Comparison of ENCODE assay signal across 8 mouse cellular contexts in the genomic region with DNA sequence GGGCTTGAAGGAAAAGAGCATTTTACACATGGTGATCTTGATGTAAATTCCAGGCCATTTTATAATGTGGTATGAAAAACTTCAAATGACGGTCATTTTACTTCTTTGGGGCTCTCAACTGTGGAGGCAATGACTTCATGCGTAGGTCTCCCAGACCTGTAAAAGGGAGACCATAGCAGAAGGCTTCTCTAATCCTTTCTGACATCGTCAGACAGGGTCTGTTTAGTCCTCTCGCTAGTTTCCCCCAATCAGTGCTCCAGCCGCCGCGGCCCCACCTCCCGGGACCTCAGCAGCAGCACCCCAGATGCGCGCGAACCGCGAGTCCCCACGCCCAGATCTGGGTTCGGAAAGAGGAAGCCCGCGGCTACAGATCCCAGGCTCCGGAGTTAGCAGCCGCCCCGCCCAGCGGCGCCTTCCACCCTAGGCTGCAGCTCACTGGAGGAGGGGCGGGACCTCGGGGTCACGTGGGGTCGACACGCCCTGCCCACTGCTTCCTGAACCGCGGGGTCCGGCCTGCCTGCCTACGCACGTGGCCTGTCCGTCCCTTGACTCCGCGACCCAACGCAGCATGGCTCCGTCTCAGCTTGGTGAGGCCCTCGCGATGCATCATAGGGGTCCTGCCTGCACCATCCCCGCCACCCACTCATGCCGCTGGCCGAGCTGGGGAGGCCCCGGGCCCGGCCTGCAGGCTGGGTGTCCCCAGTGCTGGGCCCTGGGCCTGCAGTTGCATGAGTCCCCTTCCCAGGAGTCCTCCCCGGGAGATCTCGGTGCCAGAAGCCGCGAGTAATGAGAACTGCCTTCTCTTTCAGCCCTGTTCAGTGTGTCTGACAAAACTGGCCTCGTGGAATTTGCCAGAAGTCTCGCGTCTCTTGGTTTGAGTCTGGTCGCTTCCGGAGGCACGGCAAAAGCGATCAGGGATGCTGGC. TPM values are rescaled to one million over a fixed set of nuclear protein-coding genes. Genes with fewer than 3 reads are reported as not detected.
DNase-seq lines count a peak whose midpoint lies in the region; ATAC-seq lines count a peak whose summit lies in the region.

A gene (plus strand): TSS at position 463 of the 925 bp plus-strand sequence.

- intact Hi-C loops in left cerebral cortex, postnatal 14 days (cut with DNase I): no loop called here

- peaks cover 7% of the 10 kb centered on the region; the same call in 1 of the 2 replicates for H3K9me3 ChIP-seq in intestine, embryonic 14.5 days (ENCODE audit: control insufficient read depth, low read length)

- ATAC-seq in intestine, embryonic 14.5 days (replicated peaks; ENCODE audit: low FRiP score, low TSS enrichment, low read depth): peak; percentile 100

- WGBS in intestine, embryonic 14.5 days: 1% methylated on average over 55 of the region's 55 CpGs

- DNase-seq in adrenal gland, adult 18-20 months (ENCODE audit: low spot score in 2 of 2): peak; percentile 85
- DNase-seq in embryo, embryonic 11 days: peak; percentile 96
- peak; percentile 90 for DNase-seq in gastrocnemius, postnatal 25 days
- peak; percentile 95 for DNase-seq in intestine, embryonic 14.5 days (ENCODE audit: low spot score)
- peak; percentile 83 to 85 for DNase-seq in left cerebral cortex, postnatal 14 days (ENCODE audit: low spot score in 2 of 2)
- DNase-seq in mesoderm, embryonic 11.5 days (ENCODE audit: low read depth, low spot score): peak; percentile 95
- peak; percentile 73 to 74 for DNase-seq in right cerebral cortex, postnatal 36 days (ENCODE audit: low spot score in 2 of 2)
- peak; percentile 95 for DNase-seq in yolk sac, embryonic 10.5 days (ENCODE audit: low spot score)

- peak within 1 kb of the TSS; percentile 85 for H3K27ac ChIP-seq in intestine, embryonic 14.5 days (ENCODE audit: low read depth)

- peak within 1 kb of the TSS; percentile 87 for H3K9ac ChIP-seq in intestine, embryonic 14.5 days (ENCODE audit: low read length)

- H3K36me3 ChIP-seq in intestine, embryonic 14.5 days (ENCODE audit: control insufficient read depth, insufficient read depth, low read length): peaks cover 31% of the 10 kb centered on the region

- H3K4me1 ChIP-seq in intestine, embryonic 14.5 days (replicated peaks; ENCODE audit: control insufficient read depth, insufficient read depth, low read length): no peaks in the 10 kb centered on the region

- H3K27me3 ChIP-seq in intestine, embryonic 14.5 days (replicated peaks; ENCODE audit: control insufficient read depth, insufficient read depth, low read length): no peaks in the 10 kb centered on the region

- peak within 1 kb of the TSS; percentile 69 for H3K4me3 ChIP-seq in intestine, embryonic 14.5 days (ENCODE audit: low read depth, low read length)

- peak within 1 kb of the TSS; percentile 76 for H3K4me2 ChIP-seq in intestine, embryonic 14.5 days (ENCODE audit: low read length)

RNA-seq across cellular contexts. Expression of the gene that starts here (rescaled TPM):
- 10 to 100 TPM; 53.6 to 59.2 TPM for total RNA-seq in adrenal gland, adult 18-20 months (2021)
- total RNA-seq in gastrocnemius, postnatal 25 days (2021): 10 to 100 TPM; 21.4 to 23.2 TPM
- 81.7 and 85.6 TPM in 2 replicates for polyA plus RNA-seq in intestine, embryonic 14.5 days (2014; fragmentation: Nextera tagmentation; extraction: Ambion mirVana)
- 10 to 100 TPM; 34.2 to 34.6 TPM for total RNA-seq in left cerebral cortex, postnatal 14 days (2021)

Comparison
In these comparisons a context has a peak if more than half of its experiments do, and no peak if none do; other contexts are left out.
1. Peak in every context shown above with its lines: DNase-seq, ATAC-seq, H3K4me3 ChIP-seq and H3K27ac ChIP-seq.